Mouse (Mus musculus) frontal cortex, postnatal 36 days (tissue): Measurements from ENCODE around the gene Abcg8.

Experiments
- DNase-seq, 2 experiments: peaks; one replicate each; pipeline ENCODE4 v3.0.0; 2022; ENCODE audit warnings: low spot score in 2 of 2

Abcg8 gene

GRCm38 (mm10) chr17:84658195-84658594 is 17.9 kb upstream of the Abcg8 start:
- no peak for DNase-seq

- no peak for DNase-seq
Measured at GRCm38 (mm10) chr17:84658951-84659350, 17.2 kb upstream of the Abcg8 start.

- no peak for DNase-seq
Measured at GRCm38 (mm10) chr17:84665053-84665452, 11.0 kb upstream of the Abcg8 start.

GRCm38 (mm10) chr17:84665691-84666090 is 10.4 kb upstream of the Abcg8 start:
- DNase-seq = no peak

GRCm38 (mm10) chr17:84667848-84668247 is 8.3 kb upstream of the Abcg8 start:
- DNase-seq = no peak

- no peak for DNase-seq
Measured at GRCm38 (mm10) chr17:84672376-84673369, 3.4 kb upstream of the Abcg8 start.

GRCm38 (mm10) chr17:84674048-84674447 is 2.1 kb upstream of the Abcg8 start:
- no peak for DNase-seq

- no peak for DNase-seq
Measured at GRCm38 (mm10) chr17:84675204-84675603, 898 bp upstream of the Abcg8 start.

GRCm38 (mm10) chr17:84677595-84677994 is 1.5 kb downstream of the Abcg8 start:
- no peak for DNase-seq

GRCm38 (mm10) chr17:84681670-84682069 is 5.6 kb downstream of the Abcg8 start:
- DNase-seq = peak in 1 of 2 experiments; percentile 51

- DNase-seq = no peak
Measured at GRCm38 (mm10) chr17:84682734-84683717, 6.9 kb downstream of the Abcg8 start, which contains the start of gene Abcg5. Gene Abcg5, minus strand, starts transcription at chr17:84683011.

- DNase-seq = no peak
Measured at GRCm38 (mm10) chr17:84684284-84684683, 8.2 kb downstream of the Abcg8 start.

GRCm38 (mm10) chr17:84685286-84685685 is 9.2 kb downstream of the Abcg8 start:
- no peak for DNase-seq

- DNase-seq = no peak
Measured at GRCm38 (mm10) chr17:84687994-84688393, 11.9 kb downstream of the Abcg8 start.

GRCm38 (mm10) chr17:84688834-84689233 is 12.7 kb downstream of the Abcg8 start:
- no peak for DNase-seq

- no peak for DNase-seq
Measured at GRCm38 (mm10) chr17:84689316-84689715, 13.2 kb downstream of the Abcg8 start.

GRCm38 (mm10) chr17:84690111-84690510 is 14.0 kb downstream of the Abcg8 start:
- no peak for DNase-seq

- no peak for DNase-seq
Measured at GRCm38 (mm10) chr17:84693741-84694140, 17.6 kb downstream of the Abcg8 start.

- DNase-seq = no peak
Measured at GRCm38 (mm10) chr17:84696537-84696936, 20.4 kb downstream of the Abcg8 start.

- DNase-seq = peak; percentile 40 to 76
Measured at GRCm38 (mm10) chr17:84698727-84699126, 22.6 kb downstream of the Abcg8 start.

- DNase-seq = no peak
Measured at GRCm38 (mm10) chr17:84707407-84707806, 31.3 kb downstream of the Abcg8 start.

GRCm38 (mm10) chr17:84708818-84709217 is 32.7 kb downstream of the Abcg8 start:
- no peak for DNase-seq
